Mouse (Mus musculus): ENCODE measurements at regions not wholly inside any gene's neighbourhood (a gene's known extent, or its start where the extent isn't known, plus 50 kb on each side); places are given as distances from the start of the nearest gene placed in this dataset.
A peak's percentile ranks its signal among the peaks of the same experiment; 100 is the strongest.

DNA sequence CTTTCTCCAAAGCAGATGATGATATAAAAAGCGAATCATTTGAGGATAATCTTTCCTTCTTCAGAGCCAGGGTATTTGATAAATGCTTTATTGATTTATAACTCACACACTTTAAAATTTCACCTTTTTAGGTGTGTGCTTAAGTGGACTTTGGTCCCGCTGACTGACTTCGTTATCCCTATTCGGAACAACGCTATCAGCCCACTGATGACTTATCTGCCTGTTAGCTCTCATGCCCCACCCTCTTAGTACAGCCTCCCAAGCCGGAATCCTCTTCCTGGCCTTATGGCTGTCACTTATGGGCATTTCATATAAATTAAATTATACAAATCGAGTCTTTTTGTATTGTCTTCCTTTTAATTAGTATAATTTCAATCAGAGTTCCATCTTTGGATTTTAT lies 510.4 kb downstream of the Tshz3 start:
- intact Hi-C loops (cut with DNase I), result no loop called here
- DNase-seq, result no peak

DNA sequence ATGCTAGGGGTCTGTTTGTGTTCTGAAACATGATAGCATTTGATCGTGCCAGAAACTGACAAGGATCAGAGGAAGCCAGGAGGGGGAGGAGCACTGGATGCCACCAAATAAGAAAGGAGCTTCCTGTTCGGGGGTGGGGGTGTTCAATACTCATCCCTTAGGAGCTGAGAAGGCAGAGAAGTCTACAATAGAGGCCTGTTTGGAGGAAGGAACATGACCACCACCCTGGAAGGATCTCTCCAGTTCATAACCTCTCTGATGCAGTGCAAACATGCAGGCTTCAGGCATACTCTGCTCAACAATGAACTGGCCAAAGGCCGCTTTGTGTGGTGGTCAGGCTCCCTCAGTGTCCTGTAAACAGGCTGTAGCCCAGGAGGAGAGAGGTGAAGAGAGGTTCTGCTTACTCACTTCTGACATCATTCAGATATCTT lies 515.8 kb downstream of the Tshz3 start:
- intact Hi-C loops (cut with DNase I), result no loop called here
- DNase-seq, result no peak

DNA sequence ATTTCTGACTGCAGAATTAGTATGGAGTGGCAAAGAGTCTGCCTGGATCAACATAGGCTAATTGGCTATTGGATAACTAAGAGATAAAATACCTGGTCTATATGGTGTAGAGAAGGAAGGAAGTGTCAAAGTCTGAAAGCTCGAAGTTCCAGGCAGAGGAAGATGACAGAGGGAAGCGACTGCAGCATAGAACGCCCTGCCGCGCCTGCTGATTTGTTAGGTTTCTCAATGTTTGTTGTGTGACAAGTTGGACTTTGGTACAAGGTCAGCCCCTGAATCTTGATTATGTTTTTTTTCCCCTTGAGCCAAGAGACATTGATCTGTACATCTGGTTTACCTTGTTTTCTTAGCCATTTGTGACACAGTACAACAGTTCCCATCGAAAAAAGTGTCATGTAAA lies 517.6 kb downstream of the Tshz3 start:
- no peak for DNase-seq
- intact Hi-C loops (cut with DNase I), result no loop called here

- DNase-seq, result no peak
- intact Hi-C loops (cut with DNase I), result no loop called here
Observed at GRCm38 (mm10) chr7:37220476-37220875, 522.6 kb downstream of the Tshz3 start.

- intact Hi-C loops (cut with DNase I), result no loop called here
- no peak for DNase-seq
Observed at GRCm38 (mm10) chr7:37226423-37226822, 528.5 kb downstream of the Tshz3 start.

- intact Hi-C loops (cut with DNase I), result no loop called here
- no peak for DNase-seq
Observed at GRCm38 (mm10) chr7:37230641-37231347, 532.9 kb downstream of the Tshz3 start.

DNA sequence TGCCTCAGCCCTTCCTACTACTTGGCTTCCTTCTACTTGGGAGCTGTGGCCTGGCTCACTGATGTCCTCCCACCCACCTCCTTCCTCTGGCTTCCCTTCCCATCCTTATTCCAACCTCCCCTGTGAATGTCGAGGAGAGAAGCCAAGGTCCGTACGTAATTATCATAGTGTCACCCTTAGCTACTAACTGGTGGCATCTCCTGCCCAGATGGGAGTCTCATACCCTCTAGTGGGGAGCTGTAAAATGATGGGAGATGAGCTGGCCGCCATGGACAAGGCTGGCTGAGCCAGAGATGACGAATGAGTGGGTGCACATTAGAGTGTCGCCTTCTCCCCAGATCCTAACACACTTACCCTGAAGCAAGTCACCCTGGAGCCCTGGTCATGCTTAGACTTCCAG lies 532.6 kb downstream of the Zfp536 start:
- no peak for DNase-seq
- intact Hi-C loops (cut with DNase I), result no loop called here

DNA sequence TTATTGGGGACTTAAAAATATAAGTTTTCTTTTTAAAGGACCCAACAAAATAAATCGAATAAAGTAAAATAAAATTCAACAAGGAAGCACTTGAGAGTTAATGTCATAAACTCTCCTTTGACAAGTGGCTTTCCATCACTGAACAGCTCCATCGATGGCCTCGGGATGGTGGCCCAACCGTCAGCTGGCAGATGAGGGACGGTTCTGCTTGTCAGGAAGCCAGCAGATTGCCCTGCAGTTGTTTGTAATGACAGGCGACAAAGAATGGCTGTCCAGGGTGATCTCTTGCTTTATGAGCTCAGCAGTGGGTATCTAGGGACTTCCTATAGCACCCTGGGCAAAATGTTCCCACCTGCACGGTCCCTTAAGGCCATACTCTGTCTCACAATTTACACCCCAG lies 531.7 kb downstream of the Zfp536 start:
- intact Hi-C loops (cut with DNase I), result no loop called here

GRCm38 (mm10) chr7:37242476-37242875 lies 531.0 kb downstream of the Zfp536 start:
- intact Hi-C loops (cut with DNase I), result no loop called here

More for the DNA sequence above, 531.7 kb downstream of the Zfp536 start:
- DNase-seq, result no peak

GRCm38 (mm10) chr7:37246156-37246555 lies 527.3 kb downstream of the Zfp536 start:
- DNase-seq, result no peak
- intact Hi-C loops (cut with DNase I), result no loop called here

More at GRCm38 (mm10) chr7:37242476-37242875, 531.0 kb downstream of the Zfp536 start:
- no peak for DNase-seq

DNA sequence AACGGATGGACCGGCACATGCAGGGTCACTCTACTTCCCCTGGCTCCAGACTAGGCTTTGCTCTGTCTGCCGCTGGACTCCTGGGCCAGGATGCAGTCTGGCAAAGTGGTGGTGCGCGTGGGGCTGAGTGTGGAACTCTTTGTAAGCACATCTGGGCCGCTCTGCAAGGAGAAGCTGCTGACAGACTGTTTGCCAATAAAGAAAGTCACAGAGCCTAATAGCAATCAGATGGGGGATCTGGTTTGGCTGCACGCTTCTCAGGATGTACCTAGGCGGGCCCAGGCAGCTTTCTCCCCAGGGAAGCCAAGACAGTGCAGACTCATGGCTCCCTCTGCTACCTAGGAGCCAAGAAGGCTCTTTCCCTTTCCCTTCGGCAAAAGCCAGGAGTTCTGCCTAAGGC lies 519.0 kb downstream of the Zfp536 start:
- peak; percentile 0 to 4 for DNase-seq
- intact Hi-C loops (cut with DNase I), result no loop called here

GRCm38 (mm10) chr7:37255840-37256239 lies 517.6 kb downstream of the Zfp536 start:
- DNase-seq, result peak; percentile 1 to 9
- intact Hi-C loops (cut with DNase I), result no loop called here

- no peak for DNase-seq
- intact Hi-C loops (cut with DNase I), result no loop called here
Observed at GRCm38 (mm10) chr7:37259293-37259692, 514.1 kb downstream of the Zfp536 start.

DNA sequence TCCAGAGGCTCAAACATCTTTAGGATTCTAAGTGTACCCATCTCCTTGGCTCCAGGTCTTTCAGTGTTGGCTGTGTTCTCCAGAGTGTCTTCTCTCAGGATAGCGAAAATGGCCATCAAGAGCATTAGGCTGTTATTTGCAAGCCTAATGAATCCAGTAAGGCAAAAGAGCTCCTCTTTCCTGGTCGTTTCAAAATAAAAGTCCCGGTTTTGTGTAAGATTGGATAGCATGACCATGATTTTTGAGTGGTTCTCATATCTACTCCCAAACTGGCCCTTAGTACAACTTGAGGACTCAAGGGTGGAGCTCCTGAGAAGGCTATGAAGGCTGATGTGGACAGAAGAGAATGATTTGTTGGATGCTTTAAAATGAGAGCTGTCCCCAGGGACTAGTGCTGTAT lies 510.6 kb downstream of the Zfp536 start:
- intact Hi-C loops (cut with DNase I), result no loop called here
- DNase-seq, result no peak

GRCm38 (mm10) chr7:37267404-37267803 lies 506.0 kb downstream of the Zfp536 start:
- DNase-seq, result no peak
- intact Hi-C loops (cut with DNase I), result no loop called here

DNA sequence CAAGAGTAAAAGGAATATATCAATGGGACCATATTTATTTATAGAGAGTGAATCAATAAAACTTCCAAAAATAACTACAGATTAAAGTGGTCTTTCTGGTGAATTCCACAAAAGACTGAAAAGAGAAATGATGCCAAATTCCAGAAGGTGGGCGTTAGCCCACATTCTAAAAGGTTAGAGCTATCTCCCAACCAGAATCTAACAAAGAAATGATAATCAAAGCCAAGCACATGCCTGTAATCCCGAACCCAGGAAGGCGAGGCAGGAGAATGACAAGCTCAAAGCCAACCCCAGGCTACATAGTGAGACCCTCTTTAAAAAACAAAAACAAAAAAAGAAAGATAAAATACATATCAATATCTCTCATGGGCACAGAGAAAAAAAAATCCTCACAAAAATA lies 502.6 kb downstream of the Zfp536 start:
- intact Hi-C loops (cut with DNase I), result no loop called here
- DNase-seq, result no peak

DNA sequence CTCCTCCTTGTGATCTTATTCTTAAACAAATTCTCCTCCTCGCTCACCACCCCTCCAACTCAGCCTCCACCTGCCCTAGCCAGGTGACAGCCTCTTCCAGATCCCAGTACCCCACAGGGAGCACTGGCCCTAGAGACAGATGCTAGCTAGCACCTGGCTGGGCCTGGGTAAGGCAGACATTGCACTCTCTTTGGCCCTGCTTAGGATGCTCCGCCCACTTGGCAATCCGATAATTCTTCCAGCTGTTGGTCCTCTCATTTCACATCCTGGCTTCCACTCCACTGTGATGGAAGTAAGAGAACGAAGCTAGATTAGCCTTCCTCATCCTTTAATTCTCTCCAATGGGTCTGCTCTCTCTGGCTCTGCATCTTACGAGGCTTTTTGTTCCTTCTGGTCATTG lies 483.4 kb downstream of the Zfp536 start:
- intact Hi-C loops (cut with DNase I), result no loop called here
- peak; percentile 39 to 53 for DNase-seq

DNA sequence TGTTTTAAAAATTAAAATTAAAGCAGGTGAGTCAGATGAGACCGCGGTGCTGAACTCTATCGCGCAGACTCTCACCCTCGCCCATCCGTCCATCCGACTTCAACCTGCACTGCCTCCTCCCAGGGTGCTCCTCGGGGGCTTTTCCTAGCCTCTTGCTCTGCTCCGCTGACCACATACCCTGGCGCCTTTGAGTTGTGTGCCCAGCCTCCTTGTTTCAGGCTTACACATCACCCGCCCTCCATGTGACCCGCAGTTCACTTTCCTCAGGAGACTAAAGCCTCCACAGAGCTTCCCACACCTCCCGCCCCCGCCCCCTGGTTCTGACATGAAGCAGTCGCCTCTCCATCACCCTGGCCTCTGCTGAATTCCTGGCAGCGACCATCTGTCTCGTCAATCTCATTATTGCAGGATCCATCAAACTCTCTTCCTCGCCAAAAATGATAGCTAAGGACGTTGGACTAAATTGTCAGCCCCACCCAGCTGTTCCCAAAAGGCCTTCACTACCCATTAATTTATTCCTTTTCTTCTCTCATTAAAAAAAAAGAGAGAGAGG lies 482.9 kb downstream of the Zfp536 start:
- no peak for DNase-seq
- intact Hi-C loops (cut with DNase I), result no loop called here

DNA sequence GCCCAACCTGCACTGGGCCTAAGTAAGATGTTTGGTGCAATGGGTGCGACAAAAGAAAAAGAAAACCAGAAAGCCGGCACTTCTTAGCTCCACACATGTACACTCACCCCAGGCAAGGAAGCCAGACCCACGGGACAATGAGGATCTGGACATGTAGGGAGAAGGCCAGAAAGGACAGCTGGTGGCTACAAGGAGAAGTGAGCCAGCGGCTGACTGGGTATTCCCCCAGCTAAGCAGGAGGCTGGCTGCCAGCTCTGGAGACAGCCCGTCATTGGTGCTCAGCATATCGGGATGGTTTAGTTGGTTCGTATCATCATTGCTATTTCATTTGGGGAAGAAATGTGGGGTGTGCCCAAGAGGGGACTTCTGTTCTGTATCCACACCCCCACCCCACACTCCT lies 481.7 kb downstream of the Zfp536 start:
- intact Hi-C loops (cut with DNase I), result no loop called here
- DNase-seq, result peak; percentile 57 to 72

DNA sequence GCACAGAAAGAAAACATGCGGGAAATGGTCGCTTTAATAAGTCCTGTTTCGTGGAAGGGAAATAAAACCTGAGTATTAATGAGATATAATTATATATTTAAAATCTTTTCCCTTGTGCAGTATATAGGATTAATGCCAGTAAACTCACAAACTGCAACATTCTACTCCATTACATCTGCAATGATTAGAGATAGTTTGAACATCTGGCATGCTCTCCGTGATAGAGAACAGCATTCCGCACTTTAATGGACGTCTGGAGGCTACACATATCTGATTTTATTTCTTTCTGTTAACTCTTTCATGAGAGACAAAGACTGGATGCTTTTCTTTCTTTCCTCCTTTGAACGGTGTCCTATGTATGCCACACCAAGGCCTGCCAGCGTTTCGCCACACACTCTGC lies 480.9 kb downstream of the Zfp536 start:
- intact Hi-C loops (cut with DNase I), result no loop called here

DNA sequence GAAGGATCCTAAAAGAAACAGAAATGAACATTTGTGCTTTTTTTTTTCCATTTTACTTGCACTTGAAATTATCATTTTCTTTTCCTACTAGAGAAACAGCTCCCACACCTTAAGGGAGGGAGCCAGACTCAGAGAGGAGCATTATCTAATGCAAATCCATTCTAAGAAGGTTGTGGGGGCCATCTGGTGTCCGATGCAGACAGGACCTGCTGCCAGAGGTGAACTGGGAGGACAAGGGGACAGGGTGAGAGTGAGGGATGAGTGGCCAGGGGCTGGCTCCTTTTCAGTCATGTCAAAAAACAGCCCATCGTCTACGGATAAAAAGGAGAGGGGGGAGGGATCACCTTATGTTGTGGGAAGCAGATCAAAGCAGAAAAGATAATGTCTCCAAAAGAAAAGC lies 474.6 kb downstream of the Zfp536 start:
- intact Hi-C loops (cut with DNase I), result no loop called here

More for the DNA sequence above, 480.9 kb downstream of the Zfp536 start:
- DNase-seq, result no peak

GRCm38 (mm10) chr7:37305463-37305862 lies 468.0 kb downstream of the Zfp536 start:
- no peak for DNase-seq
- intact Hi-C loops (cut with DNase I), result no loop called here

More for the DNA sequence above, 474.6 kb downstream of the Zfp536 start:
- DNase-seq, result no peak

DNA sequence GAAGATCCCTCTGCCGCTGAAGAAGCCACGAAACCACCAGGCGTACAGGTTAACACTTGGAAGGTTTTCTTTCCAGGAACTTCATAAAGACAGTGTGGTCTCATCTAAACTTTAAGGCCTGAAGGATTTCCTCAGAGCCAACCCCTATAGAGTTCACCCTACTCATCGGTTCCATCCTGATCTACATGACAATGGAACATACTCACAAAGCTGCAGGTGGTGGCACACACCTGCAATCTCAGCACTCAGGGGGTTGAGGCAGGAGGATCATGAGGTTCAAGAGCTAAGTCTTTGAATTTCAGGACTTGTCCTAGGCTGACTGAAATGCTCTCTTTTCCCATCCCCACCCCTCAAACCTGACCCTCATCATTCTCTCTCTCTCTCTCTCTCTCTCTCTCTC lies 466.2 kb downstream of the Zfp536 start:
- intact Hi-C loops (cut with DNase I), result no loop called here
- no peak for DNase-seq
